Comparison of ENCODE assay signal across 24 mouse cellular contexts in the genomic region with DNA sequence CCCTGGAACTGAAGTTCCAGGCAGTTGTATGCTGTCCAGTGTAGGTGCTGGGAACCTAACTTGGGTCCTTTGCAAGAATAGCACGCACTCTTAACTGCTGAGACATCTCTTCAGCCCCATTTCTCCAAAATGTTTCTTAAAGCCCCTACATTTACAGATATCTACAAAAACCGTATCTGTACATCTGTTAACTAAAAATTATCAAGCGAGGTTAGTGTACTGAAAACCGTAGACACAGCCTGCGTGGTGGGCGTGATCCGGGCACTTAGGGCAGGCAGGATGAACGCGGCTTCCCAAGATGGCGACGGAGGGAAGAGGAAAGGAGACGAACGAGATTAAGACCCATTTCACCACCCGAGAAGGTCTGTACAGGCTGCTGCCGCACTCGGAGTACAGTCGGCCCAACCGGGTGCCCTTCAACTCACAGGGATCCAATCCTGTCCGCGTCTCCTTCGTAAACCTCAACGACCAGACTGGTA. TPM values are rescaled to one million over a fixed set of nuclear protein-coding genes. Genes with fewer than 3 reads are reported as not detected.
"Had no signal": no experiment of that assay in that cellular context is flagged by ENCODE, and none has a peak within 500 bp of the region (broad histone marks: within the 10 kb centered on the region; RNA-seq: fewer than 3 reads in every experiment).

A gene (plus strand): TSS at position 51 of the 479 bp plus-strand sequence.

- H3K9ac ChIP-seq: liver, postnatal 0 days; lung, embryonic 15.5 days; midbrain, embryonic 13.5 days; midbrain, embryonic 15.5 days; neural tube, embryonic 12.5 days; stomach, embryonic 15.5 days had no signal

- H3K9me3 ChIP-seq: lung, embryonic 15.5 days; midbrain, embryonic 15.5 days; stomach, embryonic 15.5 days had no signal

- H3K27ac ChIP-seq: lung, embryonic 15.5 days; macrophage; midbrain, embryonic 13.5 days; midbrain, embryonic 15.5 days; neural tube, embryonic 12.5 days; stomach, embryonic 15.5 days; stomach, postnatal 0 days had no signal

- H3K4me2 ChIP-seq: lung, embryonic 15.5 days; midbrain, embryonic 11.5 days; midbrain, embryonic 13.5 days; midbrain, embryonic 15.5 days; neural tube, embryonic 12.5 days; stomach, embryonic 15.5 days had no signal

- DNase-seq: liver, postnatal 0 days; lung, adult 2 months; lung, postnatal 14 days; lung, postnatal 36 days; right cerebral cortex, postnatal 14 days; thymus, adult 18-20 months; thymus, postnatal 14 days; thymus, postnatal 36 days had no signal

- H3K36me3 ChIP-seq: lung, embryonic 15.5 days; midbrain, embryonic 13.5 days; midbrain, embryonic 15.5 days; neural tube, embryonic 12.5 days; stomach, embryonic 15.5 days had no signal

- H3K27me3 ChIP-seq: lung, embryonic 15.5 days; megakaryocyte, embryonic 14.5 days; midbrain, embryonic 13.5 days; midbrain, embryonic 15.5 days; neural tube, embryonic 12.5 days; stomach, embryonic 15.5 days had no signal

- ATAC-seq: liver, postnatal 0 days; lung, postnatal 0 days; midbrain, embryonic 13.5 days; midbrain, embryonic 15.5 days had no signal

- H3K4me1 ChIP-seq: lung, embryonic 15.5 days; megakaryocyte, embryonic 14.5 days; midbrain, embryonic 15.5 days; neural tube, embryonic 12.5 days; stomach, embryonic 15.5 days had no signal

- H3K4me3 ChIP-seq: lung, embryonic 15.5 days; megakaryocyte, embryonic 14.5 days; midbrain, embryonic 13.5 days; midbrain, embryonic 15.5 days; neural tube, embryonic 12.5 days; stomach, embryonic 15.5 days had no signal

RNA-seq across cellular contexts. Expression of the gene that starts here (rescaled TPM):
- total RNA-seq: megakaryocyte progenitor cell, adult 5-6 weeks; midbrain, postnatal 0 days; monocyte, adult 5-6 weeks had no signal
- polyA plus RNA-seq: liver, postnatal 0 days; lung, adult 2 months; lung, embryonic 15.5 days; lung, postnatal 0 days; macrophage; midbrain, embryonic 11.5 days; midbrain, embryonic 13.5 days; midbrain, embryonic 15.5 days; midbrain, postnatal 0 days; neural tube, embryonic 12.5 days; neural tube, embryonic 14.5 days; spleen, adult 2 months; stomach, embryonic 15.5 days; stomach, postnatal 0 days; thymus, postnatal 0 days had no signal
